ENCODE assay signal across 8 mouse cellular contexts in genomic region chr16:86644912-86645312, GRCm38 (mm10).
A peak's percentile ranks its signal among the peaks of the same experiment; 100 is the strongest.
DNase-seq lines count a peak whose midpoint lies in the region; ATAC-seq and TF ChIP-seq lines count a peak whose summit lies in the region.

No protein-coding gene starts in this region.

- no peaks in the 10 kb centered on the region for H3K27me3 ChIP-seq in forebrain, embryonic 12.5 days
- no peaks in the 10 kb centered on the region for H3K27me3 ChIP-seq in intestine, embryonic 14.5 days (replicated peaks; ENCODE audit: control insufficient read depth, insufficient read depth, low read length)
- H3K27me3 ChIP-seq in thymus, adult 2 months (ENCODE audit: control insufficient read depth, insufficient read depth, low read length), result no peaks in the 10 kb centered on the region

- peak; percentile 2 for DNase-seq in ovary, postnatal 10 days (ENCODE audit: low spot score)
- DNase-seq in ovary, adult 18-20 months (ENCODE audit: low spot score), result no peak
- peak; percentile 9 to 26 for DNase-seq in adrenal gland, postnatal 36 days
- DNase-seq in intestine, embryonic 14.5 days (ENCODE audit: low spot score), result peak; percentile 56
- peak; percentile 67 to 86 for DNase-seq in left cerebral cortex, postnatal 14 days (ENCODE audit: low spot score in 2 of 2)
- DNase-seq in retina, postnatal 7 days (ENCODE audit: low read depth, low spot score), result peak; percentile 69
- no peak for DNase-seq in thymus, adult 2 months

- ATAC-seq in forebrain, embryonic 12.5 days (ENCODE audit: low FRiP score), result 0 out of 2 replicates have a peak, but pooled peaks have one; percentile 57
- peak; percentile 40; the same call in 1 of the 2 replicates for ATAC-seq in intestine, embryonic 14.5 days (replicated peaks; ENCODE audit: low FRiP score, low TSS enrichment, low read depth)

- no peaks in the 10 kb centered on the region for H3K4me1 ChIP-seq in forebrain, embryonic 12.5 days
- no peaks in the 10 kb centered on the region for H3K4me1 ChIP-seq in intestine, embryonic 14.5 days (replicated peaks; ENCODE audit: control insufficient read depth, insufficient read depth, low read length)
- H3K4me1 ChIP-seq in thymus, adult 2 months (replicated peaks; ENCODE audit: control insufficient read depth, insufficient read depth, low read length), result no peaks in the 10 kb centered on the region

- no peaks in the 10 kb centered on the region for H3K9me3 ChIP-seq in forebrain, embryonic 12.5 days
- no peaks in the 10 kb centered on the region for H3K9me3 ChIP-seq in intestine, embryonic 14.5 days (ENCODE audit: control insufficient read depth, low read length)

- H3K4me2 ChIP-seq in forebrain, embryonic 12.5 days, result no peak overlapping the region
- no peak overlapping the region for H3K4me2 ChIP-seq in intestine, embryonic 14.5 days (ENCODE audit: low read length)

- TF ChIP-seq CTCF in thymus, adult 2 months (IDR thresholded peaks at IDR 0.05; ENCODE audit: borderline replicate concordance, control insufficient read depth, extremely low read depth, insufficient read depth, low read length, poor library complexity), result no peak

- no peaks in the 10 kb centered on the region for H3K36me3 ChIP-seq in forebrain, embryonic 12.5 days (replicated peaks)
- no peaks in the 10 kb centered on the region for H3K36me3 ChIP-seq in intestine, embryonic 14.5 days (ENCODE audit: control insufficient read depth, insufficient read depth, low read length)
- no peaks in the 10 kb centered on the region for H3K36me3 ChIP-seq in thymus, adult 2 months (ENCODE audit: control insufficient read depth, insufficient read depth, low read length)

- no peak overlapping the region for H3K4me3 ChIP-seq in forebrain, embryonic 12.5 days (replicated peaks)
- H3K4me3 ChIP-seq in intestine, embryonic 14.5 days (ENCODE audit: low read depth, low read length), result no peak overlapping the region
- no peak overlapping the region for H3K4me3 ChIP-seq in thymus, adult 2 months (ENCODE audit: control insufficient read depth, insufficient read depth, low read length)

- TF ChIP-seq POLR2A in thymus, adult 2 months (IDR thresholded peaks at IDR 0.05; ENCODE audit: control insufficient read depth, extremely low read depth, insufficient read depth, low read length, poor library complexity), result no peak

- no peak overlapping the region for H3K9ac ChIP-seq in forebrain, embryonic 12.5 days
- H3K9ac ChIP-seq in intestine, embryonic 14.5 days (ENCODE audit: low read length), result no peak overlapping the region

- WGBS in forebrain, embryonic 12.5 days, result 56% methylated on average over 2 of the region's 2 CpGs
- WGBS in intestine, embryonic 14.5 days, result 18% methylated on average over 2 of the region's 2 CpGs
- 53% methylated on average over 2 of the region's 2 CpGs for WGBS in thymus, adult 2 months

- H3K27ac ChIP-seq in forebrain, embryonic 12.5 days, result no peak overlapping the region
- no peak overlapping the region for H3K27ac ChIP-seq in intestine, embryonic 14.5 days (ENCODE audit: low read depth)
- H3K27ac ChIP-seq in thymus, adult 2 months (ENCODE audit: control insufficient read depth, insufficient read depth, low read length), result no peak overlapping the region

- intact Hi-C loops in left cerebral cortex, postnatal 14 days (cut with DNase I), result loop anchor here (2.0 to 5.0 kb wide), 5 partner anchors 226 to 838 kb away; no protein-coding TSS in a partner anchor

Comparison
In these comparisons a context has a peak if more than half of its experiments do, and no peak if none do; other contexts are left out.
1. DNase-seq: peak in ovary, postnatal 10 days (single experiment), adrenal gland, postnatal 36 days (2 of 2), intestine, embryonic 14.5 days (single experiment), left cerebral cortex, postnatal 14 days (2 of 2) and retina, postnatal 7 days (single experiment); none in ovary, adult 18-20 months (single experiment) and thymus, adult 2 months (single experiment).